23 mouse cellular contexts compared by ENCODE assay signal in genomic region chrX:73748977-73749376, GRCm38 (mm10). TPM values are rescaled to one million over a fixed set of nuclear protein-coding genes. Genes with fewer than 3 reads are reported as not detected.
DNase-seq lines count a peak whose midpoint lies in the region; ATAC-seq and TF ChIP-seq lines count a peak whose summit lies in the region.
"Had no signal": no experiment of that assay in that cellular context is flagged by ENCODE, and none has a peak within 500 bp of the region (broad histone marks: within the 10 kb centered on the region; RNA-seq: fewer than 3 reads in every experiment).

No protein-coding gene starts in this region.

- H3K27me3 ChIP-seq in liver, postnatal 0 days (ENCODE audit: insufficient read depth, low read length) = no peaks in the 10 kb centered on the region
- peaks cover 2% of the 10 kb centered on the region; the same call in 1 of the 2 replicates for H3K27me3 ChIP-seq in liver, embryonic 11.5 days (replicated peaks; ENCODE audit: control insufficient read depth, insufficient read depth, low read length)
- H3K27me3 ChIP-seq in MEL (ENCODE audit: control insufficient read depth in 1 of 2, insufficient read depth in 2 of 2, low read length in 2 of 2) = no peaks in the 10 kb centered on the region
- no peaks in the 10 kb centered on the region for H3K27me3 ChIP-seq in splenic B cell, adult 2 months (ENCODE audit: control insufficient read depth, insufficient read depth, low read length, poor library complexity, severe bottlenecking)
- no peaks in the 10 kb centered on the region for H3K27me3 ChIP-seq in forebrain, embryonic 12.5 days
- H3K27me3 ChIP-seq: limb, embryonic 15.5 days; liver, embryonic 15.5 days had no signal

- no peak overlapping the region for H3K4me3 ChIP-seq in liver, postnatal 0 days (ENCODE audit: low read depth, low read length)
- no peak overlapping the region for H3K4me3 ChIP-seq in liver, embryonic 11.5 days (ENCODE audit: low read depth, low read length)
- no peak overlapping the region for H3K4me3 ChIP-seq in MEL (ENCODE audit: control insufficient read depth in 1 of 2, insufficient read depth in 1 of 2, low read depth in 2 of 2, low read length in 2 of 2)
- no peak overlapping the region for H3K4me3 ChIP-seq in forebrain, embryonic 12.5 days (replicated peaks)
- H3K4me3 ChIP-seq: embryonic facial prominence, embryonic 10.5 days; limb, embryonic 15.5 days; liver, embryonic 15.5 days had no signal

- TF ChIP-seq RAD21 in MEL (IDR thresholded peaks at IDR 0.05; ENCODE audit: low read depth, low read length) = peak; percentile 40

- H3K9ac ChIP-seq in liver, postnatal 0 days (replicated peaks) = no peak overlapping the region
- no peak overlapping the region for H3K9ac ChIP-seq in liver, embryonic 11.5 days (ENCODE audit: low read depth, low read length)
- H3K9ac ChIP-seq in MEL (ENCODE audit: control insufficient read depth, low read depth, low read length, poor library complexity, severe bottlenecking) = no peak overlapping the region
- H3K9ac ChIP-seq in forebrain, embryonic 12.5 days = no peak overlapping the region
- H3K9ac ChIP-seq: forebrain, postnatal 0 days; hindbrain, embryonic 14.5 days; limb, embryonic 15.5 days; liver, embryonic 15.5 days had no signal

- TF ChIP-seq CTCF in liver, postnatal 0 days (IDR thresholded peaks at IDR 0.05; ENCODE audit: low read depth) = peak; percentile 13; the same call in 1 of the 2 replicates
- peak in 1 of 3 experiments; percentile 36; a peak in 2 of 6 replicates for TF ChIP-seq CTCF in MEL (IDR thresholded peaks at IDR 0.05 in 2 of 3, conservative IDR thresholded peaks at IDR 0.05 in 1 of 3; ENCODE audit: control insufficient read depth in 1 of 3, insufficient read depth in 1 of 3, low read depth in 2 of 3, low read length in 3 of 3, poor library complexity in 1 of 3, severe bottlenecking in 1 of 3)

- H3K36me3 ChIP-seq in liver, postnatal 0 days (replicated peaks; ENCODE audit: insufficient read depth, low read length) = no peaks in the 10 kb centered on the region
- no peaks in the 10 kb centered on the region for H3K36me3 ChIP-seq in liver, embryonic 11.5 days (ENCODE audit: control insufficient read depth, insufficient read depth, low read length)
- H3K36me3 ChIP-seq in MEL (ENCODE audit: control insufficient read depth in 1 of 2, insufficient read depth in 2 of 2, low read length in 2 of 2) = no peaks in the 10 kb centered on the region
- H3K36me3 ChIP-seq in splenic B cell, adult 2 months (ENCODE audit: control insufficient read depth, insufficient read depth, low read length, poor library complexity, severe bottlenecking) = no peaks in the 10 kb centered on the region
- no peaks in the 10 kb centered on the region for H3K36me3 ChIP-seq in forebrain, embryonic 12.5 days (replicated peaks)
- H3K36me3 ChIP-seq: embryonic facial prominence, embryonic 10.5 days; limb, embryonic 15.5 days; liver, embryonic 15.5 days had no signal

- TF ChIP-seq POLR2A in MEL (IDR thresholded peaks at IDR 0.05; ENCODE audit: control insufficient read depth in 1 of 2, insufficient read depth in 1 of 2, low read depth in 1 of 2, low read length in 2 of 2, poor library complexity in 1 of 2) = no peak

- no peak overlapping the region for H3K4me2 ChIP-seq in liver, postnatal 0 days (ENCODE audit: low read depth, low read length)
- H3K4me2 ChIP-seq in liver, embryonic 11.5 days = no peak overlapping the region
- no peak overlapping the region for H3K4me2 ChIP-seq in forebrain, embryonic 12.5 days
- H3K4me2 ChIP-seq: hindbrain, embryonic 14.5 days; limb, embryonic 15.5 days; liver, embryonic 15.5 days had no signal

- no peak for DNase-seq in liver, postnatal 0 days
- DNase-seq in liver, embryonic 11.5 days (ENCODE audit: low spot score) = no peak
- DNase-seq in A20 (ENCODE audit: low read depth, low spot score) (peak; percentile 24), MEL (ENCODE audit: low read depth, low spot score) (peak; percentile 30)
- peak; percentile 15 for DNase-seq in splenic B cell, adult 2 months (ENCODE audit: low read depth, low spot score)
- no peak for DNase-seq in thymus, postnatal 36 days
- DNase-seq: adrenal gland, postnatal 36 days; cerebellum, adult 11 months; cerebellum, postnatal 10 days; forebrain, postnatal 0 days; gastrocnemius, postnatal 36 days; heart, postnatal 4 days; kidney, adult 9 months; kidney, postnatal 36 days; lung, postnatal 4 days; midbrain, embryonic 14.5 days had no signal

- no peaks in the 10 kb centered on the region for H3K9me3 ChIP-seq in liver, postnatal 0 days (ENCODE audit: low read length)
- H3K9me3 ChIP-seq in liver, embryonic 11.5 days (ENCODE audit: control insufficient read depth, low read length) = no peaks in the 10 kb centered on the region
- no peaks in the 10 kb centered on the region for H3K9me3 ChIP-seq in MEL (replicated peaks; ENCODE audit: insufficient read depth, low read length)
- no peaks in the 10 kb centered on the region for H3K9me3 ChIP-seq in forebrain, embryonic 12.5 days
- H3K9me3 ChIP-seq: embryonic facial prominence, embryonic 10.5 days; limb, embryonic 15.5 days; liver, embryonic 15.5 days had no signal

- no peak for TF ChIP-seq EP300 in liver, postnatal 0 days (IDR thresholded peaks at IDR 0.05; ENCODE audit: low read depth)
- TF ChIP-seq EP300 in MEL (IDR thresholded peaks at IDR 0.05; ENCODE audit: low read depth in 1 of 2, low read length in 2 of 2) = no peak

- no peaks in the 10 kb centered on the region for H3K4me1 ChIP-seq in liver, postnatal 0 days (ENCODE audit: insufficient read depth)
- no peaks in the 10 kb centered on the region for H3K4me1 ChIP-seq in liver, embryonic 11.5 days (replicated peaks; ENCODE audit: control insufficient read depth, insufficient read depth, low read length)
- H3K4me1 ChIP-seq in MEL (ENCODE audit: control insufficient read depth in 1 of 2, insufficient read depth in 2 of 2, low read length in 2 of 2) = no peaks in the 10 kb centered on the region
- H3K4me1 ChIP-seq in forebrain, embryonic 12.5 days = no peaks in the 10 kb centered on the region
- H3K4me1 ChIP-seq: embryonic facial prominence, embryonic 10.5 days; limb, embryonic 15.5 days; liver, embryonic 15.5 days had no signal

- H3K79me2 ChIP-seq in MEL (ENCODE audit: control insufficient read depth, insufficient read depth, low read length, poor library complexity) = no peaks in the 10 kb centered on the region

- no peak for ATAC-seq in liver, postnatal 0 days
- no peak for ATAC-seq in liver, embryonic 11.5 days (replicated peaks; ENCODE audit: low FRiP score)
- no peak for ATAC-seq in forebrain, embryonic 12.5 days (ENCODE audit: low FRiP score)
- ATAC-seq: forebrain, postnatal 0 days had no signal

- H3K27ac ChIP-seq in liver, postnatal 0 days (ENCODE audit: low read depth) = no peak overlapping the region
- H3K27ac ChIP-seq in liver, embryonic 11.5 days (ENCODE audit: low read depth, low read length) = no peak overlapping the region
- H3K27ac ChIP-seq in MEL (ENCODE audit: control insufficient read depth, low read depth, low read length) = no peak overlapping the region
- no peak overlapping the region for H3K27ac ChIP-seq in forebrain, embryonic 12.5 days
- H3K27ac ChIP-seq: embryonic facial prominence, embryonic 10.5 days; hindbrain, embryonic 14.5 days; limb, embryonic 15.5 days; liver, embryonic 15.5 days had no signal

- 85% methylated on average over 1 of the region's 1 CpGs for WGBS in liver, postnatal 0 days (ENCODE audit: insufficient replicate concordance)
- 90% methylated on average over 1 of the region's 1 CpGs for WGBS in liver, embryonic 11.5 days
- WGBS in forebrain, embryonic 12.5 days = 85% methylated on average over 1 of the region's 1 CpGs

RNA-seq across cellular contexts. Expression of gene Plxnb3, which starts 7.9 kb away (rescaled TPM):
- polyA plus RNA-seq in liver, postnatal 0 days (2015; fragmentation: Nextera tagmentation; extraction: Ambion mirVana) = 0.15 and 0.23 TPM in 2 replicates
- polyA plus RNA-seq in liver, embryonic 11.5 days (2014; fragmentation: Nextera tagmentation; extraction: Ambion mirVana) = 0.36 and 0.49 TPM in 2 replicates
- not detected in 2 replicates for total RNA-seq in MEL (2012; rRNA removed)
- polyA plus RNA-seq in MEL (2012; ENCODE audit: insufficient read depth in 1 of 2, insufficient read length in 2 of 2, low read depth in 1 of 2, low replicate concordance in 2 of 2, missing spikeins in 1 of 2) = under 1 TPM in 1 of 2 experiments, not detected in 1; 0.10 TPM
- polyA plus RNA-seq in forebrain, embryonic 12.5 days (2016; fragmentation: Nextera tagmentation; extraction: Ambion mirVana) = 0.08 and 0.19 TPM in 2 replicates
- total RNA-seq: megakaryocyte-erythroid progenitor cell, adult 5-6 weeks had no signal
- polyA plus RNA-seq: neural tube, embryonic 11.5 days had no signal

RNA-seq across cellular contexts. Expression of gene Srpk3, which starts 25.2 kb away (rescaled TPM):
- polyA plus RNA-seq in liver, postnatal 0 days (2015; fragmentation: Nextera tagmentation; extraction: Ambion mirVana) = 1.7 TPM in 2 replicates
- 0.81 and 1.3 TPM in 2 replicates for polyA plus RNA-seq in liver, embryonic 11.5 days (2014; fragmentation: Nextera tagmentation; extraction: Ambion mirVana)
- total RNA-seq in MEL (2012; rRNA removed) = 0.20 and 0.31 TPM in 2 replicates
- polyA plus RNA-seq in MEL (2012; ENCODE audit: insufficient read depth in 1 of 2, insufficient read length in 2 of 2, low read depth in 1 of 2, low replicate concordance in 2 of 2, missing spikeins in 1 of 2) = under 1 TPM in 1 of 2 experiments, not detected in 1; 0.17 TPM
- 0.95 and 1.3 TPM in 2 replicates for polyA plus RNA-seq in forebrain, embryonic 12.5 days (2016; fragmentation: Nextera tagmentation; extraction: Ambion mirVana)
- total RNA-seq: megakaryocyte-erythroid progenitor cell, adult 5-6 weeks had no signal

RNA-seq across cellular contexts. Expression of gene Abcd1, which starts 32.6 kb away (rescaled TPM):
- polyA plus RNA-seq in liver, postnatal 0 days (2015; fragmentation: Nextera tagmentation; extraction: Ambion mirVana) = 7.0 and 7.5 TPM in 2 replicates
- 13.0 and 13.3 TPM in 2 replicates for polyA plus RNA-seq in liver, embryonic 11.5 days (2014; fragmentation: Nextera tagmentation; extraction: Ambion mirVana)
- total RNA-seq in MEL (2012; rRNA removed) = 4.8 and 5.4 TPM in 2 replicates
- polyA plus RNA-seq in MEL (2012; ENCODE audit: insufficient read depth in 1 of 2, insufficient read length in 2 of 2, low read depth in 1 of 2, low replicate concordance in 2 of 2, missing spikeins in 1 of 2) = 10 to 100 TPM in 1 of 2 experiments, not detected in 1; 17.3 TPM
- polyA plus RNA-seq in forebrain, embryonic 12.5 days (2016; fragmentation: Nextera tagmentation; extraction: Ambion mirVana) = 9.2 and 10.4 TPM in 2 replicates

RNA-seq across cellular contexts. Expression of gene Bcap31, which starts 33.0 kb away (rescaled TPM):
- 143 and 144 TPM in 2 replicates for polyA plus RNA-seq in liver, postnatal 0 days (2015; fragmentation: Nextera tagmentation; extraction: Ambion mirVana)
- polyA plus RNA-seq in liver, embryonic 11.5 days (2014; fragmentation: Nextera tagmentation; extraction: Ambion mirVana) = 258 and 265 TPM in 2 replicates
- total RNA-seq in MEL (2012; rRNA removed) = 156 and 164 TPM in 2 replicates
- polyA plus RNA-seq in MEL (2012; ENCODE audit: insufficient read depth in 1 of 2, insufficient read length in 2 of 2, low read depth in 1 of 2, low replicate concordance in 2 of 2, missing spikeins in 1 of 2) = 100 to 1,000 TPM in 1 of 2 experiments, not detected in 1; 214 TPM
- polyA plus RNA-seq in forebrain, embryonic 12.5 days (2016; fragmentation: Nextera tagmentation; extraction: Ambion mirVana) = 105 and 117 TPM in 2 replicates

RNA-seq across cellular contexts. Expression of gene Idh3g, which starts 37.7 kb away (rescaled TPM):
- polyA plus RNA-seq in liver, postnatal 0 days (2015; fragmentation: Nextera tagmentation; extraction: Ambion mirVana) = 83.7 and 88.1 TPM in 2 replicates
- 196 and 206 TPM in 2 replicates for polyA plus RNA-seq in liver, embryonic 11.5 days (2014; fragmentation: Nextera tagmentation; extraction: Ambion mirVana)
- 232 and 248 TPM in 2 replicates for total RNA-seq in MEL (2012; rRNA removed)
- polyA plus RNA-seq in MEL (2012; ENCODE audit: insufficient read depth in 1 of 2, insufficient read length in 2 of 2, low read depth in 1 of 2, low replicate concordance in 2 of 2, missing spikeins in 1 of 2) = 100 to 1,000 TPM in 1 of 2 experiments, not detected in 1; 296 TPM
- polyA plus RNA-seq in forebrain, embryonic 12.5 days (2016; fragmentation: Nextera tagmentation; extraction: Ambion mirVana) = 163 and 164 TPM in 2 replicates

Comparison
In these comparisons a context has a peak if more than half of its experiments do, and no peak if none do; other contexts are left out.
1. DNase-seq: peak in A20 (single experiment), MEL (single experiment) and splenic B cell, adult 2 months (single experiment); none in liver, postnatal 0 days (single experiment), liver, embryonic 11.5 days (single experiment) and thymus, postnatal 36 days (0 of 2).